Mouse (Mus musculus) layer of hippocampus, adult 9-11 months (tissue): Measurements from ENCODE around the gene I0C0044D17Rik.

Experiments
- DNase-seq: peaks from one replicate; pipeline ENCODE4 v3.0.0; 2022

I0C0044D17Rik gene

DNA sequence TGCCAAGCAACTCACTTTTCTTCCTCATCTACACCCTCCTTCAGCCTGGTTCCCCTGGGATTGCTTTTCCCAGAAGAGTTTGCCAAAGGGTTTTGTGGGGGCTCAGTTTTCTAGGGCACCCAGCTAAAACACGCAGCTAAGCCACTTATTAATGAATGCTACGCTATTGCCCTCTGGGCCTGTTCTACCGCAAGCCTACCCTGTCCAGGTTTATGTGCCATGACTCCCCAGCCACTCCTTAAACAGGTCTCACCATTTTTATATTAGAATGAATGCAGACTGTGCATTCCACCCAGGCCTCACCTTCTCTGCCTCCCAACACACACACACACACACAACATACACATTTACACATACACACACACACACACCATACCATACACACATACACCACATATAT, 593 bp downstream of the I0C0044D17Rik start:
- no peak for DNase-seq

DNA sequence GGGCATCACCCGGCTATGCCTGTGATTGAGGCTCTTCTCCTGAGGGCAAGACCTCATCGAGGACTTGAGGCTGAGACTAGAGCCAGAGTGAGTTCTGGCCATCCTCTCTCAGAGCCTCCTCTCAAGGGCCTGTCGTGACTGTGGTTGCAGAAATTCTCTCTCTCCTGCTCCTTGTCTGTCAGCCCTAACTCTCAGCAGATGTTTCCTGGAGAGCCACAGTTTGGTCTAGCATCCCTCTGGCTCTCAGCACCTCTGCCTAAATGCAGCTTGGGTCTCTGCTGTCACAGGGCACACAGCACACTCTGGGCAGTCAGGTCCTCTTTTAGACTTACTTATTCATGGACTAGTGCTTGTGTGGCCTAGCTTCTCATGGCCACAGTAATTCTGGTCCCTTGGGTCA, 1.2 kb downstream of the I0C0044D17Rik start:
- DNase-seq = no peak

DNA sequence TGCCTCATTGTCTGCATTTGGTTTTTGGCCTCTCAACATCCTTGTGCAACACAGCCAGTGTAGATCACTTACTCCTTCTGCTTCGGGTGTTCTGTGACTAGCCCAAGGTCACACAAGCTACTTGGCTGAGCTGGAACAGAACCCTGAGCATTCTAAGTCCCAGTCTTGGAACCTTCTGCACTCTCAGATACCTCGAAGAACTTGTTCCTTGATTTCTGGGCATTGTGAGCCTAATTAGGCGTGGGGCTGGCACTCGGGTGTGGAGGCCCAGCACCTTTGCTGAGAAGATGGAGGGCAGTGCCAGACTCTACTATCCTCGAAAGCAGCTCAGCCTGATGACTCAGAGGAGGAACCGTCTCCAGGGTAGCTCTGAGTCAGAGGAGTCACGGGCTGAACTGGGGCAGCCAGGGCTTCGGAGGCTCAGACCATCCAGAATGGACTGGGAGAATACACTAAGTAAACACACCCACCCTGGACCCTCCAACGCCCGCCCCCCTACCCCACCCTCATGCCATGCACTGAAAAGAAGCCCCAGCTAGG, 4.4 kb downstream of the I0C0044D17Rik start:
- DNase-seq = no peak

DNA sequence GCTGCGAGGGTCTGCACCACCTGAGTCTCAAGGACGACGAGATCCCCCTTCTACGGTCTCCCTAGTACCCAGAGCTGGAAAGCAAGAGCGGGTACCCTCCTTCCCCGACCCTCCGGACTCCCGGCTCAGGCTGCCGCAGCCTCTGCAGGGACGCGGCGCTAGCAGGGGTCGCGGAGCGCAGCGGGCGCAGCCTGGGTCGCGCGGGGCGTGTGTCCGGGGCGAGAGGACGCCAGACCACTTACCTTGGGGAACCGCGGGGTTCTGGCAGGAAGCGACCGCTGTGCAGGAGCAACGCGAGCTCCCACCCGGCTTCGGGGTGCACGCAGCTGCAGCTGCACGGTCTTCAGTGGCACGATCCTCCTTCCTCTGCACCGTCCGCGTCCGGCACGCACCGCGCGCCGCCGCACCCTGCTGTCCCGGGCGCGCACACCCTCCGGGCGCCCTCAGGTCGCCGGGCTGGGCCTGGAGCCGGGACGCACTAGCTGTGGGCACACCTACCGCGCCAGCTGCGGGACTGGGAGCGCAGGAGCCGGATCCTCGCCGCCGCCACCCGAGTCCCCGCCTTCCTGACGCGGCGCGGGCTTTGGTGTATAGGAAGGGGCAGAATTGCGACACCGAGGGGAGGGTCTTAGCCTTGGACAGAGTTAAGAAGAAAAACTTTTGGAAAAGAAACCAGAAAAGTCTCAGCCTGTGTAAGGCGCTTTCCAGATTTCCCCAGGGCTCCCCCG, 6.3 kb downstream of the I0C0044D17Rik start, which contains the start of gene Kank4:
Kank4 (minus strand) TSS at position 354 of the 728 bp plus-strand sequence.
- no peak for DNase-seq

DNA sequence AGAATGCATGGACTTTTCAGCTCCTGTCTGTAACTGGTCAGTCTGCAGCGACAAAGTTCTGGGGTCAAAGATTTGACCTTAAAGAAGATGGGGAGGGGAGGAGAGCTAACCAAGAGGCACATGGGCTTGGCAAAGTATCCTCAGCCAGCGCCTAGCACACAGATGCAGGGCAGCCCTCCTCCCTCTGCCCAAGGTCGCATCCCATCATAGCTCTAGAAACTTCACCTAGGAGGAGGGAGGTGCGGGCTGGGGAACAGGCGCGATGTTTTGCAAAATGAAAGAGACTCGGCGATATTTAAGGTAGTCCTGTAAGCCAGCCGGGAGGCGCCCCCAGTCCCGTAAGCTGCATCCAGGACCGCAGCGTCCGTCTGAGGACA, 6.8 kb downstream of the I0C0044D17Rik start:
- DNase-seq = no peak

DNA sequence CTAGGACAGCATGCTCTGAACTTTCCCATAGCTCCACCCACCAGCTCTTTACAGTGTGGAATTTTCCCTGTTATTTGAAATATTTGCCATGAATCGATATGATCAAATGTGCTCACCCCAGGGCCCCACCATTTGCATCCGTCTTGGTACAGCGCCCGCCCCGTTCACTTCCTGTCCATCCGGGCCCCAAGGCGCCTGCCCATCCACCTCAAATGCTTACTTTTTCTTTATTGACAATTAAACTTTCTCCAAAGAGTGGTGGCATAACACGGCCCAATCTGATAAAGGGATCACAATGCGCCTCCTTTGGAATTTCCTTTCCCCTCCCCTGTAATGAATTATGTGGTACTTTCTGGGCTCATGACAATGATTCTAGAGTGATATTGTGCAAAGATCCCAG, 17.3 kb downstream of the I0C0044D17Rik start:
- no peak for DNase-seq

DNA sequence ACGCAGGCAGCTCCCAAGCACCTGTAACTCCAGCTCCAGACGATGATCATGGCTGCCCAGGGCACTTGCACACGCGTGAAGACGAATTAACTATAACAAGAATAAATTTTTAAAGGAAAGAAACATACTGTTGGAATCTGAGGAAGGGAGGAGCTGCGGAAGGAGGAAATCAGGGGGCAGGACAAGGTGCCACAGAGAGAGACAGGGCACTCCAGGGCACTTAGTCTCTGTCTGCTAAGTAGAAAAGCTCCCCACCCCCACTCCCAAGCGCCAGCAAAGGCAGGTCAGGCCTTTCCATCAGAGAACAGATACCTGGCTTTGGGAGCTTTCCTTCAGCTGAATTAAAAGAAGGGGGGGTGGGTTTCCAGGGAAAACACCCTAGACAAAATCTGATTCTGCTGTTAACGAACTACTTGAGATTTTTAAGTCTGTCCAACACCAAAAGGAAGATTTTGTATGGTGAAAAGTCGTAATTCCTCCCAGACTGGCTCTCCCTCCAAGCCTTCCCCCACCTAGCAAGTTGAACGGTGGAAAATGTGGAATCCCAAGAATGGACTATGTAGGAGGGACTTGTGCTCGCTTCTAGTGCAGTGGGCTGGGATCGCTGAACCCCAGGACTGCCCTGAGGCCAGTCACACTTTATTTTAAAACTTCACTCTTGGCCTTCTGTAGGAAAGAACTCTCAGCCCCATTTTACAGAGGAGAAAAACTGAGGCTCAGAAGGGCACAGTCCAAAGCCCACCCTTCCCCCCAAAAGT, 18.2 kb downstream of the I0C0044D17Rik start:
- no peak for DNase-seq

DNA sequence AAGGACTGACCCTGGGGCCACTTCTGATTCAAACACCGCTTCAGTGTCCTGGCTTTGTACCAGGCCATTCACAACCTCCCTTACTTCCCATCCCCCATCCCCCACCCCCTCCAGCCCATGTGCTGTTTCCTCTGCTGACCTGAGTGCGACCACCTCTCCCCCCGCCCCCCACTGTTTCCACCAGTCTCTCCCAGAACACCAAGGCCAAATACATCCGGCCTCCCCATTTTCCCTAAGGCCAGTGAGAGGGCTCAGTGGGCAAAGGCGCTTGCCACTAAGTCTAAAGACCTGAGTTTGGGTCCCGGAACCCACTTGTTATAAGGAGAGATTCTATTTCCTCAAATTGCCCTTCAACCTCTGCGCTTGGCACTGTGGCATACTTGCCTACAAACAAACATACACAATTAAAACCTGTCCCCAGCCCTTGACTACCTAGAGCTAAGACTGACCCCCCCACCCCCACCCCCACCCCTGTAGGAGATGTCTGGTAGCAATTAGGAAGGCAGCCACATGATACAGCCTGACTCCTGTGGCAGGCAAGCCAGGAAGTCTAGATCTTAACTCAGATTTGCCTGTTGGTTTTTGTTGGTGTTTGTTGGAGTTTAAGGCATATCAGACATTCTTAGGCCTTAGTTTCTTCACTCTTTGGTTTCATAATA, 19.0 kb downstream of the I0C0044D17Rik start:
- DNase-seq = no peak

DNA sequence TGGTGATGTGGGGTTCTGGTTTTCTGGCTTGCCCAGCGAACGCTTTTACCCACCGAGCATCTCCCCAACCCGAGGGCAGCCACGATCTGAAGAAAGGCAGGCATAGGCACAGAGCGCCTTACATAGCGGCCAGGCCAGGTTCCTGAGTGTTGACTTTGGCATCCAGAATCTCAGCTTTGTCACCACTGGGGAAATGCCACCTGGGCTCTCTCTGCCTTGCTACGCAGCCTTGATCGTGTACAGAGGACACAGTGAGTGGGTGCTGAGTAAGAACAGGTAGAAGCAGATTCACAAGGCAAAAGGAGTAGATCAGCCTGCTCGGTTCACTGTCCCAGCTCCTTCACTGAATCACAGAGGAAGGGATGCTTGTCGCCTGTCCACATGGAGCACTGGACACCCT, 21.9 kb downstream of the I0C0044D17Rik start:
- DNase-seq = no peak

DNA sequence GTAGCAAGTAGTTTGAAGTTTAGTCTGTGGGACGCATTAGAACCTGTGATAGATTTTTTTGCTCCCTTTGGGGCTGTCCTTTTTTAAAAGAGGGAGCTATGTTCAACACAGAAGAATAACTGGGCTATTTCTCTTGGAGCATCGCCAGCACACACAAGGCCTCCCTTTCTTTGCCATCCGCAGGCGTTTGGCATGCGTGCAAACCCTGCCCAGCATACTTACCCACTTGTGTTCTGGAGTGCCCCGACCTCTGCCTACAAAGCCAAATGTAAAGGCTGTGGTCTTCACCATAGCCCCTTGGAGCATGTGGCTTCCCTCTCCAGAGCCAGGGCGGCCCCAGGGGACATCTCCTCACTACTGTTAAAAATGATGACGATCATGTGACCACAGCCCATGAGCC, 22.8 kb downstream of the I0C0044D17Rik start:
- DNase-seq = peak; percentile 26

DNA sequence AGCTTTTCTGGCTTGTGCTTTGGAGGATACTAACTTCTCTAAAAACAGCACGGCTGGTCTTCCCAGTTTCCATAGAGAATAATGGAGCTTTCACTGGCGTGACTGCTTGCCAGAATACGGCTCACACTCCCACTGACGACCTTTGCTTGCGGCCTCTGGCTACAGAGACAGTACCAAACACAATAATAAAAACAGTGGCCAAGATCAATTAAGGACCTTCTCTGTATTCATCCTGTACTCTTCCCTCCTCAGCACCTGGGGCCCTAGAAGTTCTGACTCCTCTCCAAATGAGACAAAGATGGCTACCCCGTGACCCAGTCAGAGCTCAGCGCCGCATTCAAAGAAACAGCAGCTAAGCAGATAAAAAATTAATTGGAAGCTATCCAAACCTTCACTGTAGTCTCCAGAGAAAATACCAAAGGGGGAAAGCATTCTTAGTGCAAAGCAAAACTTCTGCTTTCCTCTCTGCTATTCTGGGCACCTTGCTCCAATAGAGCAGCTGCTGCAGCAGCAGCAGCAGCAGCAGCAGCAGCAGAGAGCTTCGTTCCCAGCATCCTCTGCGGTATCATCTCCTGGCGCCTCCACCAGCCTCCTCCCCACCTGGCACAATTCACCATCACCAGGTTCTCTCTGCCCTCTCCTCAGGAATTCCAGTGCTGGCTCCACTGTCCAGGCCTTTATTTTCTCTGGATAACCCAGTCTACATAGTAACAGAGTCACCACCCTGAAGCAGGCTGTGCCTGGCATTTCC, 26.9 kb downstream of the I0C0044D17Rik start:
- DNase-seq = peak; percentile 8

DNA sequence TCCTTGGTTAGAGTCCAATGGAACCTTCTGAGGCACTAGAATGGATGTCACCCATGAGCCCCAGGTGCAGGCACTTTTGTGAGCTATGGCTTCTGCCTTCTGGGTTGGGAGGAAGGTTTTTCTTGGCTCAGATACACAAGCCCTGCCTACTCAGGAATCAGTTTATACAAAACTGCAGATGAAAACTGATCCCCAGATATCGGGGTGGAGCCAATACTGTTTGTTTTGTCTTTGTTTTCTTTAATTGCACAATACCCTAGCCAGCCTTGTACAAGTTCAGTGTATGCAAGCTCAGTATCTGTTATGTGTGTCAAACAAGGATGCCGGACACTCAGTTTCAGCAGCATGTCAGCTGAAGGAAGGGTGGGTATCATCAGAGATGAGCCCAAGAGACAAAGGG, 28.4 kb downstream of the I0C0044D17Rik start:
- DNase-seq = no peak

DNA sequence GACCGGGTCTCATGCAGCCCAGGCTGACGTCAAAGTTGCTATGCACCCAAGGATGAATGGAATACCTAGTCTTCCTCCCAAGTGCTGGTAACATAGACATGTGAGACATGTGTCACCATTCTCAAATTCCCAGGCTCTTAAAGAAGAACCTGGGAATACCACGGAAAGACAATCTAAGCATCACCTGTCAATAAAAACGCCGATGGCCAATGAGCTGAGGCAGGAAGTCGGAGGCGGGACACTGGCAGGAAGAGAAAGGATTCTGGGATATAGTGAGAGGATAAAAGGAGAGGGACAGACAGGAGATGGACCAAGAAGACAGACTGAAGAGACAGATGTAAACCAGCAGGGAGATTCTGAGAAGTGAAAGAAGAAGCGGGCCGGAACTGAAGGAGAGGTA, 30.2 kb downstream of the I0C0044D17Rik start:
- no peak for DNase-seq

DNA sequence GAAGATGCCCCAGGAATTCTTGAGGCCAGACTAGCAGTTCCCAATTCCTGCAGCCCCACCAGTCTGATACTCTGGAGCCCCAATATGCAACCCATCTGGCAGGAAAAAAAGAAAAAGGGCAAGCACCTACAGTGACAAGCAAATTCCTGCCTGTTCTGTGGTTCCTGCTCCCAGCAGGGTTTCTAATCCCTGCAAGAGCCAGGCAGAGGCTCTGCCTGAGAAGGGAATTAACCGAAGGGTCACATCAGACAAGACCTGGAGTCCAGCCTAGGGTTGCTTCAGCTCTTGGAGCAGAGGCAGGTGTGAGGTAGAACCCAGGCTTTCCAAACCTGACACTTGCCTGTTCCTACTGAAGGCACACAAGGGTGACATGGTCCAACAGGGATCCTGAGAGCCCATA, 32.9 kb downstream of the I0C0044D17Rik start:
- no peak for DNase-seq

DNA sequence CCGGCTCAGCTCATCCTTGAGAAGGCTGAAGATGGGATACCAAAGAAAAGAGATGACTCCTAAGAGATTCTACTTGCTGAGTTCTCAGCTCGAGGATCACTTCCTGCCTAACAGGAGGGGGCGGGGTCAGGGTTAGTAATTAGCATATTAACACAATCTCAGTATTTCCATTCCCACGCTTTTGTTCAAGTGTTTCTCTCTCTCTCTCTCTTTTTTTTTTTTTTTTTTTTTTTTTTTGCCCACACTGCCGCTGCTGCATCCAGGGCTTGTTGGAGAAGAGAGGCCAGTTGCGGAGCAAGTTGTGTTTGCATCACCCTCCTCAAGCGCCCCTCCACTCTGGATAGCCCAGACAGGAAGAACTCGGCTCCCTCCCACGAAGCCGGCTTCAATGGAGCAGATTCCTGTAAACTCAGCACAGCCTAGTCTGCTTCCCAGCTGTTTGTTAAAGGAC, 33.8 kb downstream of the I0C0044D17Rik start:
- no peak for DNase-seq

DNA sequence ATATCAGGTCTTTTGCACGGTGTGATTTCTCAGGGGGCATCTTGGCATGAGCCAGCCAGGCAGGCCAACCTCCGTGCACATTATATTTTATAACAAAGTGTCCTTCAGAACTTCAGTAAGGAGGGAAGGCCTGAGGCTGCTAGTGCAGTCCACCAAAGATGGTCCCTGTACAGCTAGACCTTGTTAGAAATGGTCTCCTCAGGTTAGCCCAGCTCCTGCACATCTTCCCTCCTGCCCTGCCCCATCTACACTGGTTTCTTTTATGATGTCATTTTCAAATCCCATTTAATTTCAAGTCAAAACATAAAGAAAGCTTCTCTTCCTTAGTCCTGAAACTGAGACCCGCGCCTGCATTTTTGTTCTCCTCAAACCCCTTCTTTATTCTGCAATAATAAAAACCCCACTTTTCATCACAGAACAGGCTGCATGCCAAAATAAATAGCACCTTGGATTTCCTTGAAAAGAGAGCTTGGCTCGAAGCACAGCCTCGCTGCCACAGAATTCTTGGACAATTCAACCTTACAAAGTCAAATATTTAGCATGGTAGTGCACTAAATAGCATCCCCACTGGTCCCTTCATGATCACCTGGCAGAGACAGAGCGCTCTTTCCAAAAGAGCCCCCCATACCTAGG, 34.4 kb downstream of the I0C0044D17Rik start:
- DNase-seq = no peak

DNA sequence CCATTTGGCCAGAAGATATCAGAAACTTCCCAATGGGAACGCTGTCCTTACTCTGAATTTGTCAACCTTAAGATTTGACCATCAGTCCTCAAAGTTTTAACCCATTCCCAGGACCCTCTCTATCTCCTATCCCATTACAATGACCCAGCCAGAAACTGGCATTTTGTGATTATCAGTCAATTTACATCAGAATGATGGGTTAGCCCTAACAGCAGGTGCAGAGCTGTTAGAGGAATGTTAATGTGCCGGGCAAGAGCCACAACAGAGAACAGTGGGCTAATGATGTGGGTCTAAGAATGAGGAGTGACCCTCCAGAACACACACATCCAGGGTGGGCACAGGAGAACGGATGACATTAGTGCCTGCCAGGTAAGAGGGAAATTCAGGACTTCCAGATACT, 37.4 kb downstream of the I0C0044D17Rik start:
- no peak for DNase-seq

DNA sequence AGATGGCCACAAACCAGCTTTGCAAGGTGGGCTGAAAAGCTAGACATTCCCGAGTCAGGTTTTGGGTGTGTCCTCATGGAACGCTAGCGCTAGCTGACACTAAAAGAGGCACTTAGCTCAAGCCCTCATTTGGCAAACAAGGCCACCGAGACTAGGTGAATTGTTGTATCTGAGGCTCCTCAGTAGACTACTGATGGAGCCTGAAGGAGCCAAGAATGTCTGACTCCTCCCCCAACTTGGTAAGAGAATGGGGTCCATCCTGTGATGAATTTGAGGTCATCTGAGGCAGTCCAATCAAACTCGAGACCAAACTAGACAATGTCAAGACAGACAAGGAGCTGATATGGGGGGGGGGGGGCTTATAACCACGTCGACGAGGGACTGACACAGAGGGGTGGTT, 37.8 kb downstream of the I0C0044D17Rik start:
- DNase-seq = no peak

DNA sequence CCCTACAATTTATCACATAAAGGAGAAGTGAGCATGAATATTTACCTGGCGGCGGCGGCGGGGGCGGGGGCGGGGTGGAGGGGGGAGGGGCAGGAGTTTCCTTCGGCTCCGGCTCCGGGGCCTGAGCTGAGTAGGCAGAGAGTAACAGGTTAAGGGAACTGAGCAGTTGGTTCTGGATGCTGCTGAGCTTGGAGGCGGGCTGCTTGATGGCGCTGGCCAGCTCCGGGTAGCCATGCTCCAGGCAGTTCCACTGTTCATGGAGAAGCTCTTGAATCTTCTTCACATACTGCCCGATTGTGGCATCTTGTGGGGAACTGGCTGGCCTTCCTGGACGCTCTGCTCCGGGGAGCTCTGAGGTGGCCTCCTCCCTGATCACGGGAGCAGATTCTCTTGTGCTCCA, 45.4 kb downstream of the I0C0044D17Rik start:
- no peak for DNase-seq

DNA sequence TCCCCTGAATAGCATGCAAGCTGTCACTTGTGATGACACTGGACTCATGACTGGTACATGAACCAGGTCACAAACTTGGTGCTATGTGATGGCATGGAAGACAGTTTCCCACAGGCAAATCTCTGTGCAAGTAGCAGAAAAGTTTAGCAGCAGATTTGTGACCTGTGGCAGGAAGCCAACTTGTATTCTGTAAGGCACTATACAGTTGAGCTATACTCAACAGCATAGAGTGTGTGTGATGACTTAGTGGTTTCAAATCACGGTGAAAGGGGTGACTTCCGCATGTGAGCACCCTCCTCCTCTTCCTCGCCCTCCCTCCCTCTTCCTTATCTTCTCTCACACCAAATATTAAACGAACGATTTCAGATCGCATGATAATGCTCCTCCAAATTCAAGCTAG, 46.2 kb downstream of the I0C0044D17Rik start:
- DNase-seq = no peak

DNA sequence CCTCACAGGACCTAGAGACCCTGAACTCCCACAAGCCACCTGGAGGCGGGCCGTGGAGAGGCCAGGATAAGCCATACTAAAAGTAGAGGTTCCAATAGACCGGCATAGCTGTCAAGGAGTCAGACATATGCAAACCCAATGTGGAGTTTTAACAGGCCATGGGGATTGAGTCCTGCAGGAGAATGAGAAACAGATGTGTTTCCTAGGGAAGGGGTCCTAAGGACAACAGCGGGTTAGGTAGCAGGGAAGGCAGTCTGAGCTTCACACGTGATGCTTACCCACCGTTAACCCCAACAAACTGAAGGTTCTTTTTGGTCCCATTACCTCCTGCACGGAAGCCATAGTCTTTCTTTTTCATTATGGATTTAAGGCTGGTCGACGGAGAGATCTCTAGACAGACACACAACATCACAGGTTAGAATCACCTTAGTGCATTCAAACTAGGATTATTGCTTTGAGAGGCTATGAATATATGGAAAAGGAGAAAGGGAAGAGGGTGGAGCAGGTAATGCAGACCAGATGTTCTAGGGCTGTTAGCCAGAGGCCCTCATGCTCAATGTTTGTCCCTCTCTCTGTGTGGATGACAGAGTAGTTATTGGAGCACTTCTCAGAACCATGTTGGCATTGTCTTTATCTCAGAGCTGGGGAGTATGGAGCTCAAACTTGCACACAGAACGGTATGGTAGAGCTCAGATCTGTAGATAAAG, 46.8 kb downstream of the I0C0044D17Rik start:
- DNase-seq = no peak

DNA sequence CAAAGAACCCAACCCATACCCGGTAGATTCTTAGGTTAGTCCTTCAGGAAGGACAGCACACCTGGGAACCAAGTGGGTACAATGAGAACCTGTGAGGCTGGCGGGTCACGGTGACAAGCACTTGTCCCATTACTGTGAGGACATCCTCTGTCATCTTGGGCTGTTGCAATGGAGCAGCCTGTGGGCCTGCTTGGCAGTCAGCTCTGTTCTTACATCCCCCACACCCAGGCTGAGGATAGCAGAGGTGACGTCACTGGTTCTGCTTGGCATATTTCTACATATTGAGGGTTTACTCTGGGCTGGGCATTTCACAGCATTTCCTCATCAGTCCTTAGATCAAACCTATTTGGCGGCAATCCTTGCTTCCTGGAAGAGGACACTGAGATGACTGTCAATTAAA, 49.9 kb downstream of the I0C0044D17Rik start:
- DNase-seq = no peak
